Mouse (Mus musculus) testis, adult 2 months (tissue): Measurements from ENCODE around the gene Dsn1.

Source experiments
- CTCF ChIP-seq: fragments of 200-500 bp; IDR thresholded peaks from 2 replicates; pipeline ENCODE4 v1.5.1; 2012; ENCODE audit warnings: low read depth, mild to moderate bottlenecking, inconsistent platforms, low read length, moderate library complexity; ENCODE audit not compliant: control insufficient read depth, insufficient read depth, insufficient replicate concordance
- POLR2A ChIP-seq: fragments of 200-500 bp; IDR thresholded peaks from 2 replicates; pipeline ENCODE4 v1.6.1; 2012; ENCODE audit warnings: low read depth, mild to moderate bottlenecking, inconsistent platforms, low read length, moderate library complexity; ENCODE audit not compliant: control insufficient read depth

DNA sequence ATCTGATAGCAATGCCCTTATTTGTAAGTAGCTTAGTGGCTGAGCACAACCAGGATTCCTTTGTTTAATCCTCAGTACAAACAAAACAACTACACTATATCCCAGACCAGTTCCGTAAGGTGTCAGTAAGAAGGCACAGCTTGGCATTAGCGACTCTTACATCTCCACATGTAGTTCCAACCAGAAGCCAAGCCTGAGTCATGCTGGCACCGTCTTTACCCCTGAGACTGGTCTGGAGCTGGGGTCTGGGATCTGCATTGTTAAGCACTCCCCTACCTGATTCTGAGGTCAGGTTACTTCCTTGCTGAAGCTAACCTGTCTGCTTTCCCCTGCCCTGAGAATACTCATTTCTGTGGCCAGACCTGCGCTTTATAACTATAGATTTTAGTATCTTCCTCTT lies 38.5 kb downstream of the Dsn1 start:
- TF ChIP-seq CTCF, result no peak
- no peak for TF ChIP-seq POLR2A
